Mouse (Mus musculus) embryonic fibroblast, embryonic 13.5 days (primary cell): ENCODE results near the gene Slc38a1.

Experiments used
- CTCF ChIP-seq: IDR thresholded peaks from 2 replicates; pipeline ENCODE4 v1.5.1; 2011; ENCODE audit warnings: mild to moderate bottlenecking, control low read depth, low read length, moderate library complexity, borderline replicate concordance; ENCODE audit not compliant: insufficient read depth
- POLR2A ChIP-seq: IDR thresholded peaks from 2 replicates; pipeline ENCODE4 v1.6.1; 2011; ENCODE audit warnings: low read depth, mild to moderate bottlenecking, control low read depth, low read length, moderate library complexity

- TF ChIP-seq CTCF = no peak
- no peak for TF ChIP-seq POLR2A
Measured at GRCm38 (mm10) chr15:96551107-96551506, 91.6 kb downstream of the Slc38a1 start.
